Mouse (Mus musculus) inflammation-experienced regulatory T-cells, adult 6 months (primary cell): ENCODE measurements around the gene Pip4p1. TPM values are rescaled to one million over a fixed set of nuclear protein-coding genes. Genes with fewer than 3 reads are reported as not detected.
"Not testable (repeated sequence)": the region's sequence is repeated elsewhere in the genome, so short reads cannot be mapped to it uniquely, and the experiment has no call there.

ENCODE experiments used
- ATAC-seq: one replicate; pipeline ENCODE4 v1.8.0; 2017
- polyA plus RNA-seq, 3 experiments: library from polyadenylated mRNA; unstranded; fragments of 100-300 nt; shearing (Covaris generic); gene quantifications; one replicate each; pipeline ENCODE4 v1.2.1; 2017

The Pip4p1 gene
- polyA plus RNA-seq, 3 experiments from 2014 or later: 4.4 to 6.6 (median 4.8) TPM

DNA sequence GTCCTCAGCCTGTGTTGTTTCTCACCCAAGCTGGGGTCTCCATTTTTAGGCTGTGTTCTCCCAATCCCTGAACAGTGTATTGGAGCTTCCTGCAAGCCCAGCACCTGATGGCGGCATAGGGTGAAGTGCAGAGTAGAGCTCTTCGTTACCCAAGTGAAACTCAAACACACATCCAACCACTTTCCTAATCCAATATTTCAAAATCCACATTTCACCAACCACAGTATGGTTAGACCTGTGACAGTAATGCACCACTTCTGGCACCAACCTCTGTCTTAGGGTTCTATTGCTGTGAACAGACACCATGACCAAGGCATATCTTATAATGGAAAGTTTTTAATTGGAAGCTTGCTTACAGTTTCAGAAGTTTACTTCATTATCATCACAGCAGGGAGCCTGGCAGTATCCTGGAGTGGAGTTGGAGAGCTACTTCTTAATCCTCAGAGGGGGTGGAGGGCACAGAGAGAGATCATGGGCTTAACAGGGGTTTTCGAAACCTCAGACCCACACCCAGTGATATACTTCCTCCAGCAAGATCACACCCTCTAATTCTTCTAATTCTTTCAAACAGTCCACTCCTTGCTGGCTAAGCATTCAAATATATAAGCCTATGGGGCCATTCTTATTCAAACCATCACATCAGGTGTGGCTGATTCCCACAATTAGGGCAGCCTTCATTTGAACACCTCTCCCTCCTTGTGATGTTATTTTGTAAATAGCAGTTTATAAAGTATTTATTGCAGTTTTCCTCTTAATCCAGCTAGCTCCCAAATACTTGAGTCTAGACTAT, 7.7 kb upstream of the Pip4p1 start:
- ATAC-seq: no peak

GRCm38 (mm10) chr14:50936649-50937048, 6.0 kb upstream of the Pip4p1 start:
- no peak for ATAC-seq

GRCm38 (mm10) chr14:50931493-50932020, 901 bp upstream of the Pip4p1 start:
- ATAC-seq: no peak

DNA sequence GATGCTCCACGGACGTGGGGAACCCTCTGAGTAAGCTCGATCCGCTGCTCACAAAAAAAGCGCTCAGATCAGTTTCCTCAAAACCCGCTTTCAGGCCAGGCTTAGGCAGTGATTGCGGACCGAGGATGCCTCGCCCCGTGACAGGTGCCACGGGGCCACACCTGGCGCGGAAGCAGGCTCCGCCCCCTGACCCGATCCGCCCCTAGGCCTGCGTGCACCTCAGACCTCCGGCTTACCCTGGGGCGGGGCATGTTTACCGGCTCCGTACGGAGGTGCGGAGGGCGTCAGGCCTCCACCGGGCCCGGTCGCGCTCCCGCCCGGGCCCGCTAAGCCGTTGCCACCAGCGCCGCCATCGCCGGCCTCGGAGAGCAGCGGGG, 291 bp downstream of the Pip4p1 start:
- peak; percentile 16 for ATAC-seq

DNA sequence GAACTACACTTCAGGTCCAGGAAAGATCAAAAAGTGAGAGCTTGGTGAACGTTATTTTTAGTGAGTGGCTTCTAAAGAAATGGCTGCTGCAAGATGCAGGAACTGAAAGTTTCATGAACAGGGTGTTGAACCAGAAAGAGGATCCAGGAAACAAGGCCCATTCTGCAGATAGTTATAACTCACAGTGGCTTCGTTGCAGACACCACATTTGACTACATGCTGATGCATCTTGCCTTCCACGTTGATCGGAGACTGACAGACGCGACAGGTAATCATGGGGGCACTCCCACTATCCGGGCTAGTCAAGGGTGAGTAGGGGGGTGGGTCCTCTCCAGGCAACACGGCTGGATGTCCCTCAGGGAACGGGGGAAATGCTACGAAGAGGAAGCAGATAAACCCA, 705 bp downstream of the Pip4p1 start:
- ATAC-seq: no peak

GRCm38 (mm10) chr14:50927366-50927765, 3.3 kb downstream of the Pip4p1 start:
- no peak for ATAC-seq

DNA sequence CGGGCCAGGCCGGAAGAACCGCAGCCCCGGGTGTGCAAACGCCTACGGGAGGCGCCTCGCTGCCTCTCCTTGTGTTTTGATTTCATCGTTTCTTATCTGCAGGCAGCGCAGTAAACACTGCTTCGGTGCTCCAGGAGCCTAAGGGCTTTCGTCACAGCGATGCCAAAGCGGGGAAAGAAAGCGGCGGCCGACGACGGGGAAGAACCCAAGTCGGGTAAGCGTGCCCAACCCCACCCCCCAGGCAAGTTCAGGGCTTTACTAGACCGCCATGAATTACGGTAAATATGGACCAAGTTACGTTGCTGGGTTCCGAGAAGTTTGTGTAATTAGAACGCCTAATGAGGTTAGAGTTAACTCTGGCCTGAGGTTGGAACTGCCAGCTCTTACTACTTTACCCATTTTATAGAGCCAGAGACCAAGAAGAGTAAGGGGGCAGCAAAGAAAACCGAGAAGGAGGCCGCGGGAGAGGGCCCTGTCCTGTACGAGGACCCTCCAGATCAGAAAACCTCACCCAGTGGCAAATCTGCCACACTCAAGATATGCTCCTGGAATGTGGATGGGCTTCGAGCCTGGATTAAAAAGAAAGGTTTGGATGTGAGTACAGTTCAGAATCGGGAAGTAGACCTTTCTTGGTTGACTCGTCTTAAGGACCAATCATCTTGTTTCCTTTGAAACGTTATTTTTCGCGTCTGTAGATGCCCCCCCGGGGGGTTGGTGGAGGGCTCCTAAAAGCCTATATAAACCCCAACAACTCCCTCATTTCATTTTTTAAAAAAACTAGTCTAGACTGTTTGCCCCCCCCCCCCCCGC, 5.3 kb downstream of the Pip4p1 start:
- ATAC-seq: peak; percentile 11

DNA sequence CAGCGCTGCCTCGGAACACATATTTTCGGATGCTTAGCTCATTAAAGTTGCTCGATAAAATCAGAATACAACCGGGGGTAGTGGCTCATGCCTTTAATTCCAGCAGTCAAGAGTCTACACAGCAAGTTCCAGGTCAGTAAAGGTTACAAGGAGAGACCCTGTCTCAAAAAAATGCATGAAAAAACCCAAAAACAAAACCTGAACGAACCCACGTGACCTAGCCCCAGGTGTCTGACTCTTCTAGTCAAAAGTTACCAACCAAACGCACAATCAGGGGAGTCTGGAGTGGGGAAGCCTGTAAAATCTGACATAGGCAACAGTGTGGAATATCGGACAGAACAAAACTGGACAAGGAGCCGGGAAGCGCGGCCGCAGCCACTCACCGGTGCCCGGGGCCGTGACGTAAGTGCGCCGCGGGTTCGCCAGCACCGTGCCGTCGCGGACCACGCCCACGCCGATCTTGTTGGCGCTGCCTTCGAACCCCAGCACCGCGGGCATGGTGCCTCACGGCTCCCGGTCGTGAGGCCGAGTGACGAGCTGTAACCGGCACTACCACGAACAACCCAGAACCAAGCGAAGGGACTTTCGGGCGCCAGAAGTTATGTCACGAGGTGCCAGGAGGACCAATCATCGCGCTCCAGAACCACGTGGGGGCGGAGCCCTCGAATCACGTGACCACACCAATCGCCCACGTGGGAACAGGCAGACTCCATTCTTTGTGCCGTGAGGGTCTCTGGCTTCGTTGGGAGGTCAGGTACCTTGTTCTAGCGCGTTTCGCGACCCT, 6.2 kb downstream of the Pip4p1 start, which contains the start of the genes Osgep and Apex1:
Osgep (minus strand) TSS at position 613 of the 784 bp plus-strand sequence.
Apex1 (plus strand) TSS at position 688 of the 784 bp plus-strand sequence.
- ATAC-seq: peak; percentile 95

DNA sequence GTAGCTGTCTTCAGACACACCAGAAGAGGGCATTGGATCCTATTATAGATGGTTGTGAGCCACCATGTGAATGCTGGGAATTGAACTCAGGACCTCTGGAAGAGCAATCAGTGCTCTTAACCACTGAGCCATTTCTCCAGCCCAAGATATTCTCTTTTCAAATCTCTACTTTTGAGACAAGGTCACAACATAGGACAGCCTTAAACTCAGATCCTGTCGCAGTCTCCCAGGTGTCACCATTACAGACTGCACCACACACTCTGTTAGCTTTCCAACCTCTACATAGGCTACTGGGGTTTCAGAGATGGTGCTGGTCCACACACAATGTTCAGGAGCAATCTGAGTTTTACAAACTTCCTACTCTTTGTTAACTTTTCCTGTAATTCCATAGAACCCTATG, 7.2 kb downstream of the Pip4p1 start:
- not testable (repeated sequence) for ATAC-seq

- no peak for ATAC-seq
Measured at GRCm38 (mm10) chr14:50911356-50911755, 19.3 kb downstream of the Pip4p1 start.

DNA sequence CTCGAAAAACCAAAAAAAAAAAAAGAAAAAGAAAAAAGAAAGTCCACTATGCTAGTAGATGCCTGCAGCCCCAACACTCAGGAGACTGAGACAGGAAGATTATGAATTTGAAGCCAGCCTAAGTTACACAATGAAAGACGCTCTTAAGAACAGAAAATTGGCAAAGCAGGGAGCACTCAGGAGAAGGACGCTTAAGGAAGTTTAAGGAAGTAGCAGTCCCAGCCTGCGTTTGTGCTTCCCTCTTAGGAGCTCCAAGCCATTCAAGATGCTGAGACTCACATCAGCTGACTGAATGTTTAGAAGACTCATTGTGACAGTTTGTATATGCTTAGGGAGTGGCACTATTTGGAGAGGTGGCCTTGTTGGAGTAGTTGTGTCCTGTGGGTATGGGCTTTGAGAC, 22.5 kb downstream of the Pip4p1 start:
- no peak for ATAC-seq

DNA sequence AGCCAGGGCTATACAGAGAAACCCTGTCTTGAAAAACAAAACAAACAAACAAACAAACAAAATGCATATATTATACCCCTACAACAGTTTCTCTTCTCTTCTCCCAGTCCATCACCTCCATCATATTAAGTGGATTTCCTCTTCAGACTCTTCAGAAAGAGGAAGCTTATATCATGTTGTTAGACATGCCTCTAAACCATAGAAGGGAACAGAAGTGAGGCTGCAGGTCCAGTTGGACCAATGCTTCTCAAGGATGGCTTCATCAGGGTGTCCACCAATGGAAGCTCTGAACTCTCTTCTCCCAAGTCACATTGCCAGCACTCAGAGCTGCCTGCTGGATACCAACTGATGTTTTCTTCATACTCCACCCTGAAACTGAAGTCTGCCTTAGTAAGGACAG, 25.3 kb downstream of the Pip4p1 start:
- ATAC-seq: not testable (repeated sequence)

- no peak for ATAC-seq
Measured at GRCm38 (mm10) chr14:50904828-50905129, 25.9 kb downstream of the Pip4p1 start.

- no peak for ATAC-seq
Measured at GRCm38 (mm10) chr14:50903973-50904827, 26.5 kb downstream of the Pip4p1 start.

GRCm38 (mm10) chr14:50897992-50898391, 32.7 kb downstream of the Pip4p1 start:
- not testable (repeated sequence) for ATAC-seq

GRCm38 (mm10) chr14:50897374-50897765, 33.3 kb downstream of the Pip4p1 start, which contains the start of gene Klhl33:
Gene Klhl33, minus strand, starts transcription at chr14:50897507.
- no peak for ATAC-seq

GRCm38 (mm10) chr14:50896747-50897373, 33.8 kb downstream of the Pip4p1 start:
- no peak for ATAC-seq

GRCm38 (mm10) chr14:50895985-50896746, 34.5 kb downstream of the Pip4p1 start:
- ATAC-seq: no peak

GRCm38 (mm10) chr14:50895407-50895806, 35.2 kb downstream of the Pip4p1 start:
- ATAC-seq: no peak
